14 mouse cellular contexts compared by ENCODE assay signal in genomic region chr14:14355360-14355646, GRCm38 (mm10). TPM values are rescaled to one million over a fixed set of nuclear protein-coding genes. Genes with fewer than 3 reads are reported as not detected.
DNase-seq lines count a peak whose midpoint lies in the region; ATAC-seq and TF ChIP-seq lines count a peak whose summit lies in the region.
"Had no signal": no experiment of that assay in that cellular context is flagged by ENCODE, and none has a peak within 500 bp of the region (broad histone marks: within the 10 kb centered on the region; RNA-seq: fewer than 3 reads in every experiment).

No protein-coding gene starts in this region.

- H3K9me3 ChIP-seq in heart, embryonic 11.5 days (replicated peaks; ENCODE audit: control insufficient read depth, low read length), result peaks cover 21% of the 10 kb centered on the region
- peaks cover 18% of the 10 kb centered on the region for H3K9me3 ChIP-seq in lung, postnatal 0 days (ENCODE audit: low read length)
- H3K9me3 ChIP-seq in embryonic facial prominence, embryonic 14.5 days (ENCODE audit: control insufficient read depth, low read length), result peaks cover 49% of the 10 kb centered on the region
- H3K9me3 ChIP-seq in midbrain, embryonic 16.5 days (replicated peaks; ENCODE audit: control insufficient read depth, low read length, poor library complexity, severe bottlenecking), result peaks cover 9% of the 10 kb centered on the region; the same call in 1 of the 2 replicates

- ATAC-seq in heart, embryonic 11.5 days (replicated peaks; ENCODE audit: insufficient number of reproducible peaks, low FRiP score, low TSS enrichment), result 0 out of 2 replicates have a peak, but pooled peaks have one; percentile 19
- peak; percentile 18; the same call in 1 of the 2 replicates for ATAC-seq in lung, postnatal 0 days
- ATAC-seq in embryonic facial prominence, embryonic 14.5 days (ENCODE audit: low read depth), result 0 out of 2 replicates have a peak, but pooled peaks have one; percentile 9
- ATAC-seq in midbrain, embryonic 16.5 days, result 0 out of 2 replicates have a peak, but pooled peaks have one; percentile 10
- ATAC-seq: activated CD4-positive, CD25-positive, alpha-beta regulatory T cell, adult 4 months had no signal

- no peaks in the 10 kb centered on the region for H3K27me3 ChIP-seq in heart, embryonic 11.5 days (ENCODE audit: control insufficient read depth, insufficient read depth, low read length)
- H3K27me3 ChIP-seq in lung, postnatal 0 days (replicated peaks; ENCODE audit: insufficient read depth, low read length), result no peaks in the 10 kb centered on the region
- no peaks in the 10 kb centered on the region for H3K27me3 ChIP-seq in embryonic facial prominence, embryonic 14.5 days (replicated peaks; ENCODE audit: control insufficient read depth, insufficient read depth, low read length)
- H3K27me3 ChIP-seq in midbrain, embryonic 16.5 days (ENCODE audit: control insufficient read depth, insufficient read depth, low read depth, low read length), result no peaks in the 10 kb centered on the region
- H3K27me3 ChIP-seq: liver, embryonic 15.5 days had no signal

- no peak overlapping the region for H3K27ac ChIP-seq in heart, embryonic 11.5 days (ENCODE audit: low read depth, low read length)
- H3K27ac ChIP-seq in lung, postnatal 0 days (ENCODE audit: low read length), result no peak overlapping the region
- no peak overlapping the region for H3K27ac ChIP-seq in embryonic facial prominence, embryonic 14.5 days (replicated peaks; ENCODE audit: low read depth, low read length)
- H3K27ac ChIP-seq in midbrain, embryonic 16.5 days (ENCODE audit: low read length), result no peak overlapping the region
- H3K27ac ChIP-seq: liver, embryonic 15.5 days had no signal

- no peak overlapping the region for H3K4me3 ChIP-seq in heart, embryonic 11.5 days (ENCODE audit: low read depth, low read length)
- H3K4me3 ChIP-seq in lung, postnatal 0 days (ENCODE audit: low read depth, low read length), result no peak overlapping the region
- no peak overlapping the region for H3K4me3 ChIP-seq in lung, adult 2 months (replicated peaks; ENCODE audit: extremely low read depth, low read depth, low read length)
- H3K4me3 ChIP-seq in embryonic facial prominence, embryonic 14.5 days (ENCODE audit: low read depth, low read length), result no peak overlapping the region
- no peak overlapping the region for H3K4me3 ChIP-seq in midbrain, embryonic 16.5 days (ENCODE audit: low read depth, low read length)
- H3K4me3 ChIP-seq: liver, embryonic 15.5 days had no signal

- no peak for DNase-seq in heart, postnatal 4 days
- DNase-seq in lung, postnatal 0 days (ENCODE audit: low spot score), result peak; percentile 6
- DNase-seq in lung, adult 2 months, result no peak
- no peak for DNase-seq in embryonic facial prominence, embryonic 14.5 days (ENCODE audit: low spot score)
- no peak for DNase-seq in cerebellum, postnatal 4 days (ENCODE audit: low spot score in 2 of 2)
- DNase-seq: cerebellum, postnatal 14 days; layer of hippocampus, postnatal 36 days had no signal

- H3K4me2 ChIP-seq in heart, embryonic 11.5 days, result no peak overlapping the region
- no peak overlapping the region for H3K4me2 ChIP-seq in lung, postnatal 0 days (replicated peaks; ENCODE audit: low read depth, low read length)
- no peak overlapping the region for H3K4me2 ChIP-seq in embryonic facial prominence, embryonic 14.5 days (ENCODE audit: low read depth, low read length)
- no peak overlapping the region for H3K4me2 ChIP-seq in midbrain, embryonic 16.5 days (ENCODE audit: low read length)
- H3K4me2 ChIP-seq: liver, embryonic 15.5 days had no signal

- no peak for TF ChIP-seq POLR2A in lung, adult 2 months (IDR thresholded peaks at IDR 0.05; ENCODE audit: borderline replicate concordance, extremely low read depth, low read depth, low read length)

- no peaks in the 10 kb centered on the region for H3K4me1 ChIP-seq in heart, embryonic 11.5 days (ENCODE audit: control insufficient read depth, insufficient read depth, low read length)
- no peaks in the 10 kb centered on the region for H3K4me1 ChIP-seq in lung, postnatal 0 days (ENCODE audit: insufficient read depth, low read depth, low read length)
- no peaks in the 10 kb centered on the region for H3K4me1 ChIP-seq in lung, adult 2 months (ENCODE audit: control insufficient read depth, insufficient read depth, low read length)
- H3K4me1 ChIP-seq in embryonic facial prominence, embryonic 14.5 days (ENCODE audit: control insufficient read depth, insufficient read depth, low read length), result no peaks in the 10 kb centered on the region
- H3K4me1 ChIP-seq in midbrain, embryonic 16.5 days (ENCODE audit: control insufficient read depth, insufficient read depth, low read length), result no peaks in the 10 kb centered on the region
- H3K4me1 ChIP-seq: liver, embryonic 15.5 days had no signal

- TF ChIP-seq CTCF in lung, postnatal 0 days (IDR thresholded peaks at IDR 0.05), result no peak
- TF ChIP-seq CTCF in lung, adult 2 months (IDR thresholded peaks at IDR 0.05; ENCODE audit: insufficient read depth, low read length), result no peak

- 84% methylated on average over 8 of the region's 8 CpGs for WGBS in heart, embryonic 11.5 days (ENCODE audit: insufficient replicate concordance)
- WGBS in lung, postnatal 0 days, result 85% methylated on average over 8 of the region's 8 CpGs
- WGBS in lung, adult 2 months, result 89% methylated on average over 8 of the region's 8 CpGs
- WGBS in embryonic facial prominence, embryonic 14.5 days, result 88% methylated on average over 7 of the region's 8 CpGs
- 94% methylated on average over 8 of the region's 8 CpGs for WGBS in midbrain, embryonic 16.5 days

- no peak overlapping the region for H3K9ac ChIP-seq in heart, embryonic 11.5 days (ENCODE audit: low read depth, low read length)
- H3K9ac ChIP-seq in lung, postnatal 0 days (replicated peaks; ENCODE audit: low read depth), result no peak overlapping the region
- no peak overlapping the region for H3K9ac ChIP-seq in embryonic facial prominence, embryonic 14.5 days (ENCODE audit: low read depth, low read length)
- H3K9ac ChIP-seq in midbrain, embryonic 16.5 days (ENCODE audit: low read depth, low read length), result no peak overlapping the region
- H3K9ac ChIP-seq: liver, embryonic 15.5 days had no signal

- H3K36me3 ChIP-seq in heart, embryonic 11.5 days (ENCODE audit: control insufficient read depth, insufficient read depth, low read length), result peaks cover 7% of the 10 kb centered on the region; the same call in 1 of the 2 replicates
- no peaks in the 10 kb centered on the region for H3K36me3 ChIP-seq in lung, postnatal 0 days (ENCODE audit: insufficient read depth, low read length)
- H3K36me3 ChIP-seq in embryonic facial prominence, embryonic 14.5 days (ENCODE audit: control insufficient read depth, insufficient read depth, low read length), result 0 out of 2 replicates have a peak, but pooled peaks cover 7% of the 10 kb centered on the region
- no peaks in the 10 kb centered on the region for H3K36me3 ChIP-seq in midbrain, embryonic 16.5 days (ENCODE audit: control insufficient read depth, insufficient read depth, low read length)
- H3K36me3 ChIP-seq: liver, embryonic 15.5 days had no signal

- no peak for TF ChIP-seq EP300 in lung, postnatal 0 days (IDR thresholded peaks at IDR 0.05)

RNA-seq across cellular contexts. Expression of gene Il3ra, which starts 9.2 kb away (rescaled TPM):
- polyA plus RNA-seq in heart, embryonic 11.5 days (2014; fragmentation: Nextera tagmentation; extraction: Ambion mirVana), result 4.3 and 5.7 TPM in 2 replicates
- total RNA-seq in heart, postnatal 4 days (2021), result 1 to 10 TPM; 7.9 to 9.9 TPM
- polyA plus RNA-seq in lung, postnatal 0 days (2015; fragmentation: Nextera tagmentation; extraction: Ambion mirVana), result 12.2 and 14.3 TPM in 2 replicates
- 89.7 and 119 TPM in 2 replicates for polyA plus RNA-seq in lung, adult 2 months (2012; rRNA removed)
- 3.8 and 5.9 TPM in 2 replicates for polyA plus RNA-seq in embryonic facial prominence, embryonic 14.5 days (2014; fragmentation: Nextera tagmentation; extraction: Ambion mirVana)
- polyA plus RNA-seq in midbrain, embryonic 16.5 days (2015; fragmentation: Nextera tagmentation; extraction: Ambion mirVana), result 2.3 and 2.7 TPM in 2 replicates

RNA-seq across cellular contexts. Expression of gene Olfr31, which starts 32.7 kb away (rescaled TPM):
- polyA plus RNA-seq in heart, embryonic 11.5 days (2014; fragmentation: Nextera tagmentation; extraction: Ambion mirVana), result not detected in 2 replicates
- under 1 TPM in 1 of 2 experiments, not detected in 1; 0.07 TPM for total RNA-seq in heart, postnatal 4 days (2021)
- polyA plus RNA-seq in lung, postnatal 0 days (2015; fragmentation: Nextera tagmentation; extraction: Ambion mirVana), result not detected in 2 replicates
- not detected in 2 replicates for polyA plus RNA-seq in lung, adult 2 months (2012; rRNA removed)
- not detected in 2 replicates for polyA plus RNA-seq in embryonic facial prominence, embryonic 14.5 days (2014; fragmentation: Nextera tagmentation; extraction: Ambion mirVana)
- polyA plus RNA-seq in midbrain, embryonic 16.5 days (2015; fragmentation: Nextera tagmentation; extraction: Ambion mirVana), result 0.22 TPM in 1 of 2 replicates, not detected in the other
- total RNA-seq: layer of hippocampus, postnatal 36 days had no signal
- polyA plus RNA-seq: activated CD4-positive, CD25-positive, alpha-beta regulatory T cell, adult 4 months; brain, embryonic 14.5 days; intestine, embryonic 14.5 days; liver, embryonic 15.5 days had no signal

RNA-seq across cellular contexts. Expression of gene Olfr721-ps1, which starts 45.8 kb away (rescaled TPM):
- not detected in 2 replicates for polyA plus RNA-seq in heart, embryonic 11.5 days (2014; fragmentation: Nextera tagmentation; extraction: Ambion mirVana)
- total RNA-seq in heart, postnatal 4 days (2021), result not detected
- polyA plus RNA-seq in lung, postnatal 0 days (2015; fragmentation: Nextera tagmentation; extraction: Ambion mirVana), result not detected in 2 replicates
- not detected in 2 replicates for polyA plus RNA-seq in lung, adult 2 months (2012; rRNA removed)
- 0.35 and 0.40 TPM in 2 replicates for polyA plus RNA-seq in embryonic facial prominence, embryonic 14.5 days (2014; fragmentation: Nextera tagmentation; extraction: Ambion mirVana)
- not detected in 2 replicates for polyA plus RNA-seq in midbrain, embryonic 16.5 days (2015; fragmentation: Nextera tagmentation; extraction: Ambion mirVana)
- total RNA-seq: granulocyte monocyte progenitor cell, adult 5-6 weeks; layer of hippocampus, postnatal 36 days had no signal
- polyA plus RNA-seq: activated CD4-positive, CD25-positive, alpha-beta regulatory T cell, adult 4 months; brain, embryonic 14.5 days; intestine, embryonic 14.5 days; liver, embryonic 15.5 days had no signal
